Mouse (Mus musculus) T-cell, adult 2 months (primary cell): ENCODE data around the gene Rsl1d1.

Experiments used
- DNase-seq: peaks from one replicate; pipeline ENCODE4 v3.0.0; 2022; ENCODE audit warnings: low spot score

Rsl1d1 gene

DNA sequence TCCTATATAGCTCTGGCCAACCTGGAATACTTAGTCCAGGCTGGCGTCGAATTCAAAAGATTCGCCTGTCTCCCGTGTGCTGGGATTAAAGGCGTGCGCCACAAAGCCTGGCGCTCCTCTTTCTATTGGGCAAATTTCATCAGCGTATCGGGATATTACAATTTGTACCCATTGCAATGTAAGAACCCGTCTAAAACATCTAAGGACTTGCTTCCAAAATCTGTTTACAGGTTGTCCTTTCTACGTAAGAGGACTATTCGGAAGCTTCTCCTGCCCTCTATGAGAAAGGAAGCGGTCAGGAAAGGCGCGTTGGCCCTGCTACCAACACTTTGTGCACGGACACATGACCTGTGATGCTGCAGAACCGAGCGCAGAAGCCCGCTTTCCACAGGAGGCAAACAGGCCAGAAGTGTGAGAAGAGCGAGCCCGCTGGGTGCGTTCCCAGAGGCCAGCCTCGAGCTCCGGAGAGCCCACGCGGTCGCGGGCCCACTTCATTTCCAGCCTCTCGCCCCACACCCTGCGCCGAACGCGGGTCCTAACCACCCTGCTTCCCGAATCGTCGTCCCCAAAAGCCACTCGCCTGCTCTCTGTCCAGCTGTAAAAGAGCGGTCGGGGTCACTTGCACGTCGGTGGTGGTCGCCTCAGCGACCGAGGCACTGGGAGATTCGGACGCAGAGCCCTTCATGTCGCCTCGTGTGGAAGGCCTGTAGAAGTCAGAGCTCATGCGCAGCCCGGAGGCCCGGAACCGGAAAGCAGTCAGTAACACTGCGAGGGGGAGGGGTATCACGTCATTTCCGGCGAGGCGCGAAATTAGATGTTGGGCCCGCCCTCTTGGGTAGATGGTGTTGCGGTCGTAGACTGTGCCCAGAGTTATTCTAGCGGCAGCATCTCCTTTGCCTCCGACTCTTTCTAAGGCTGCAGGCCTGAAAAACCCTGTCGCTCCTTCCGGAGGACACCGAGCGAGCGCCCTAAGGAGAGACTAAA lies at the start of gene Rsl1d1:
TSS of gene Rsl1d1 (minus strand) at position 761 of the 984 bp plus-strand sequence.
- DNase-seq = peak; percentile 95

DNA sequence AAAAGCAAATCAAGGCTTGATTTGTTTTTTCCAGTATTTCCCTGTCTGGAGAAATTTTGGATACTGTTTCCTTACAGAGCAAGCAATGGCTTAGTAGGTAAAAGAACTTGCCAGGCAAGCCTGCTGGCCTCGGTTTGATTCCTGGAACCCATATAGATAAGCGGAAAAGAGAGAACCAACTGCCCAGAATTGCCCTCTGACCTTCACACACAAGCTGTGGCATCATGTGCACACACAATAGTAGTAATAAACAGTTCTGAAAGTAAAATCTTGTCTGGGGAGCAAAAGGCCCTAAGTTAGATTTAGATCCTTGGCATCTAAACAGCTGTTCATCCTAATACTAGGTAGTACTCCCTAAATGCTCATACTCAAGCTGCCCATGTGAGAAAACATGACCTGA lies 44.7 kb upstream of the Rsl1d1 start:
- no peak for DNase-seq

DNA sequence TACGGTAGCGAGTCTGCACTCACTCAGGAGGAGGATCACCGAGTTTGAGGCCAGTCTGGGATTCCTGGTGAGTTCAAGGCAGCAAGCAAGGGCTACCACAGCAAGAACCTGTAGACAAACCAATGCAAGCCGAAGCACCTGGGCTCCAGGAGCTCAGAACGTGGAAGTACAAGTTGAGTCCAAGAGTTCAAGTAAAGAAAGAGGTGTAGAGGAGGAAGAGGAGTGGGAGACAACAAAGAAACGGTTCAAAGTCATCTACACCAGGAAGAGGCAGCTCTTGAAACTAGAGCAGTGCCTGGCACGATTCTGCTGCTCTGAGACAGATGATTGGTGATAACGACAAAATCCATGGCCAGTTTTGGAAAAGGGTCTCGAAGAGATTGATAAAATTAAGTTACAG lies 42.6 kb upstream of the Rsl1d1 start:
- DNase-seq = no peak

DNA sequence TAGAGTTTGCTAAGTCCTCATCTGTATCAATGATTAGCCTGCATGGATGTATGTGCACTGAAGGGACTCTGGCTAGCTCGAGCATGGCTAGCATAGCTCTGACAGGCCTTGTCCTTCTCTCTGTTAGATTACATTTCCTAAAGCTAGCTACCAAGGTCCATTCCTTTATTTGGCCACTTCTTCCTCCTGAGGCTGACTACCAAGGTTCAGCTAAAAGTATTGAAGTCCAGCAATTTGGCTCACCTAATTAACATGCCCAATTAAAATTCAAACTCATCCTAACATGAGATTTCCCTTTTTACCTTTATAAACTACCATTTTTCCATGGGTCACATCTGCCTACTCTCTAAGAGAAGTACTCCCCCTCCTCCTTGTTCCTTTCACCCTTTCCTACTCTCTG lies 39.3 kb upstream of the Rsl1d1 start:
- DNase-seq = no peak

DNA sequence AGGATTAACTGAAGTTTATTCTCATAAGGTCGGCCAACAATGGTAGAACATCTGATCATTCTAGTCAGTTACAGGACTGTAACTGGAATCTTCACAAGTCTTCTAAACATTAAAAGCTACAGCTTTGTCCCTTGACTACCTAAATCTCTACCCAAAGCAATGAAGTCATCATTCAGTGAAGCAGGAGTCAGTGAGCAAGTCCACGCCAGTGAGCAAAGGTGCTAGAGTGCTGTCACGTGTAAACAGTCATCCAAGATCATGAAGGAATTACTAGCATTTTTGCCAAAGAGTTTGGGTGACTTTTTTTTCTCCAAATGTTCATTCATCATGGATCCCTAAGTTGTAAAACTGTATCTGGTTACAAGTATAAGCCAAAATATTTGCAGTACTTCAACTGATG lies 14.7 kb upstream of the Rsl1d1 start:
- DNase-seq = no peak

DNA sequence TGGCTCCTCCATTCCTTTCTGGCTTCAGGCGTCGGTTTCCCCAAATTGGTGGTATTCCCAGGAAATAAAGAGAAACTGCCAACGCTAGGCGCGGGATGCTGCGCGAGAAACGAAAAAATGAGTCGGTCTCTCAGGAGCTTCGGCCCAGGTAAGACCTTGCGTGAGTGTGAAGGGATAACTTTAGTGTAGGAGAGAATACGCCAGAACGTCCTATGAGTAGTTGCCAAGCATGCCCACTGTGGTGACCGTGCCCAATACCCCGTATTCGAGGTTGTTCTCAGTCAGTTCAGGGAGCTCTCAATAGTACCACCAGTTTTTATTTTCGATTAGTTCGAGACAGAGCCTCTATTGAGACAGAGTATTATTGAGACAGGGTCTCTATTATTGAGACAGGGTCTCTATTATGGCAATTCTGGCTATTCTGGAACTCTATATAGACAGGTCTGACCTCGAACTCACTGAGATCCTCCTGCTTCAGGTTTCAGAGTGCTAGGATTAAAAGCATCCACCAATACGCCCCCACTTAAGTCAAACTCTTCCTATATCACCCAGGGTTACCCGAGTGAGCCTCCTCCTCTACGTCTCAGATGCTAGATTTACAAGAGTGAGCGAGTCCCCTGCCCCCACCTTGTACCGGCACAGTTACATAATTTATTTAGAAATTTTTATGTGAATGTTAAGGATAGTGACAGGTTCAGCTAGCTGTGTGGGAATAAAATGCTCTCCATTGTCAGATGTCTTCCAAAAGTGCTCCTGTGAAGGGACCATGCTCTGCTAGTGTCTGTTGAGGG lies 664 bp upstream of the Rsl1d1 start:
- no peak for DNase-seq

DNA sequence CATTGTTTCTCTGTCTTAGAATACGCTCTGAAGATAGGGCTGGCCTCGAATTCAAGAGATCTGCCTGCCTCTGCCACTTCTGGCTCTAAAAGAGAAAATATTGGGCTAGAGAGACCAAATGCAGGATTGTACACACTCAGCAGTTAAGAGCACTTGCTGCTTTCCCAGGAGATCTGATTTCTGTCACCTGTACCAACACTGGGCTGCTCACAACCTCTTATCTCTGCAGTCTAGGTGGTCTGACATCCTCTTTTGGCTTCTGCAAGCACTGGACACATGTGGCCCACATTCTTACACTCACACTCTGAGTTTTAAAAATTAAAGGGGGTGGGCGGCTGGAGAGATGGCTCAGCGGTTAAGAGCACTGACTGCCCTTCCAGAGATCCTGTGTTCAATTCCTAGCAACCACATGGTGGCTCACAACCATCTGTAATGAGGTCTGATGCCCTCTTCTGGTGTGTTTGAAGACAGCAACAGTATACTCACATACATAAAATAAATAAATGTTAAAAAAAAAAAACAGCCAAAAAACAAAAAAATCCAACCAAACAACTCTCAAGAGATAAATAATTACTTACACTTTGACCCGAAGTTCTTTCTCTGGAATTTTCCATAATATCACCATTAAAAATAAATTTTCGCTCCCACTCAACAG lies 1.3 kb downstream of the Rsl1d1 start:
- DNase-seq = no peak

DNA sequence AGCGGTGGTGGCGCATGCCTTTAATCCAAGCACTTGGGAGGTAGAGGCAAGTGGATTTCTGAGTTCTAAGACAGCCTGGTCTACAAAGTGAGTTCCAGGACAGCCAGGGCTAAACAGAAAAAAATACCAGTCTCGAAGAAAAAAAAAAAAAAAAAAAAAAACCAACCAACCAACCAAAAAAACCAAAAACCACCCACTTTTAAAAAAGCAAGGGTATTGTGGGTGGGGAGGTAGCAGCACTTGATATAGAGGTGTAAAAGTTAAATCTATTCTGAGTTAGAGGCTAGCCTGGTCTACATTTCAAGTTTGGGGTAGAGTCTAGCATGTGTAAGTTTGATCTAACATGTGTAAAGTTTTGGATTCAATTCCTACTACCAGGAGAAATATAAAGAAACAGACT lies 2.9 kb downstream of the Rsl1d1 start:
- no peak for DNase-seq

DNA sequence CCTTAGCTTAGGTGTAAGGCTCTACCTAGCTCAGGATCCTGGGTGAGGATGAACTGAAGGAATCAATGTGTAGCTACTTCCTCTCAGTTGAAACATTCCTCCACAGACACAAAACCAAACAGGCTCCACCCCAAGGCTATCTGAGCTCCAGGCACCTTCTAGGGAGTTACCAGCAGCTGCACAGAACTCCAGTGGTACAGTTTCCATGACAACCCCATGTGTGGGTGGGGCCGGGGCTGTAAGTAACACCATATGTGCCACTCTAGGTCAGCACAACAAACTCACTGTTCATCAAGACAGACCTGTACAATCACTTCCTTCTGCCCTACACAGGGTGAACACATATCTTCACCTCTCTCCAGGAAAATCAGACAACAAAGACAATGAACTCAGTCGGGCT lies 4.7 kb downstream of the Rsl1d1 start:
- DNase-seq = no peak

DNA sequence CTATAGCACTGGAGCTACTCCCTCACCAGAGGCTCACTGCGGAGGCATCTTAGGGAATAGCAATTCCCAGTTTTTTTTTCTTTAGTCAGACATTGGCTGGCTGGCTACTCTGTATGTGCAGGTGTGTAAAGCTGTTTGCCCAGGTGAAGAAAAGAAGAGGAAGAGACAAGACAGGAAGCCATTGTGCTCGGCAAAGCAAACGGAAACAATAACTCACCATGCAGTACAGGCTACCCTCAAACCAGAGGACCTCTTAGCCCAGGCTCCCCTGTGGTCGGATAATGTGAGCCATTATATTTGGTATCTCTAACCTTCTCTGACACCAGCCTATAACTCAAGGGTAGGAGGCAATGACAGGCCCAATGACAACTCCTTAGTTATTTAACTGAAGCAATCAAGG lies 6.1 kb downstream of the Rsl1d1 start:
- no peak for DNase-seq

DNA sequence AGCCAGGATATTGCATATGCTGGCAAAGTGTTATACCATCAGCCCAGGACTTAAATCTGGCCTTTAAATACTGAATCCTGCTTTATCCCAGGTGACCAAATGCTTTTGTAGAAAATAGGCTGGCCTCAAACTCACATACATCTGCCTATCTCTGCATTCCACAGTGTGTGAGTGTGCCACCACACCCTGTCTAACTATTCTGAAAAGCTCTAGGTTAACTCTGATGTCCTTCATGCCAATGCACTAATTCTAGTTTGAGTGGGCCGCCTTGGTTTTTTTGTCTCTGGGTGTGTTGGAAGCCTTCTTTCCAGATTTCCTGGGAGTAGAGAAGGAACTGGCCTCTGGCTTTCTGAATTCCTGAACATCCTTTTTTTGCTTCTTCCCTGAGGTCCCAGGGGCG lies 9.9 kb downstream of the Rsl1d1 start:
- DNase-seq = no peak

DNA sequence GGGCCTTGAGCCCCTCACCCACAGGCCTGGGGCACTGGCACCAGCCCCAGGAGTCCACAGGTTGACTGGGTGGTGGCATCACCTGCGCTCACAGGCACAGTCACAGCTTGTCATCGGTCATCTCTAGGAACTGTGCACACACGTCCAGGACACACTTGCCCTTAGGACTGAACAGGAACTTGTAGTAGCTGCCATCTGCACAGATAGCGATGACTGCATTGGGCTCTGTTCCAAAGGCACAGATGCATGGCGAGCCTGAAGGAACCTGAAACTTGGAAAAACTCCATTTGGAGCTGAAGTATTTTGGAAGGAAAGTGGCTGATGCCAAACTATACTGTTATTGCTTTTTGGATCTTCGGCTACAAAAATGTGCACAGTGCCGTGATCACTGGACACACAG lies 13.0 kb downstream of the Rsl1d1 start:
- no peak for DNase-seq

DNA sequence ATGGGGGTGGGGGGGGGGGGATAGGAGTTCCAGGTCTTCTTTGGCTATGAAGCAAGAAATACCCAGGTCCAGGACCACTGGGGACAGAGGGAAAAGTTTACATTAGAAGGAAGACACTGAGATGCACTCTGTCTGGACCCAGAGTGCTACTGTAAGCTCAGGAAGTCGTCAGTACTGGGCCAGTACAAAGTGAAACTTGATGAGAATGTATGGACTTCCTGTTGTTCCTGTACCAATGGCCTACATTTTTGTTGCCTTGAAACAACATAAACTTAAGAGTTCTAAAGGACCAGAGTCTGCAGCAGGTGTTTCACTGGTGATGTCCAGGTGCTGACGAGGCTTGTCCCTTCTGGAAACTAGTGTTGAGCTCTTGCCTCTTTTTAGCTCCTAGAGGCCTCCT lies 25.7 kb downstream of the Rsl1d1 start:
- no peak for DNase-seq

DNA sequence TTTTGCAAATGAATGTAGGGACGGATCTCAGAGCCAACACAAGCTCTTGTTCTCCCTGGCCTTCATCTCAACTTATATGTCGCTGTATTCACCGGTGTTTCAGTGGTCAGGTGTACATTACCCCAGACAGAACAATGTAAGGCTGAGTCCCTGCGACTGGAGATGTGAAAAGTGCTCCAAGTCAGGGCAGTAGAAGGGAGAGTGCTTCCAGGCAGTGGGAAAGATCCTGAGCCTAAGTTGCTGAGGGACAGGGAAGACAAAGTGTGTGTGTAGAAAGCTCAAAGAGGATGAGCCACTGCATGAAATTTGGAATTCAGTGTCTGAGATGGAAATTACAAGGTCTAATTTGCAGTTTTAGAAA lies 26.3 kb downstream of the Rsl1d1 start:
- DNase-seq = no peak

DNA sequence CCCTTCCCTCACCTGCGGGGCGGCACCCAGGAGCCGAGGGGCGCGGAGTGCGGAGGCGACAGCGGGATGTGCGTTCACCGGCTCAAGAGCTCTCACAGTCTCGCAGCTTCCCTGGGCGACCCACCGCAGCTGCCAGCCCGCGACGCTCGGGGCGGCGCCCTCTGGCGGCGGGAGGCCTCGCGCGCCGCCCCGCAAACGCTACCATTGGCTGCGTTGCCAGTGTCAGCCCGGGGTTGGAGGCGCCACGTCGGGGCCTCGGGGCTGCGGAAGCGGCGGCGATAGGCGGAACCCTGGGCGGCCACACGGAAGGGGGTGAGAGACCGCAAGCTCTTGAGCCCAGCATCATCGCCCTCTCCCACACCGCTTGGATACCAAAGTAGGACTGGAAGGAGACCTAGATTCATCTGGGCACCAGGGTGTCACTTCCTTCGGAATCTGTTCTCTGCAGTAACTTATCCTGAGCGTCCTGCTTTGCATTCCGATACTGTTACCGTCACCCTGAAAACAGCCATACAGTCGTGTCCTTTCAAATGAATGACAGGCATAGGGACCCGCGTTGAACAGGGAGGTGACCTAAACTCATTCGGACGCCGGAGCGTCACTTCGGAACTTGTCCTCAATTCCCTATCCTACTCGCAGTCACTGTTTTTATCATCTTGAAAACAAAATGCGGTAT lies 26.8 kb downstream of the Rsl1d1 start, which contains the start of gene Zc3h7a:
TSS of gene Zc3h7a (minus strand) at position 186 of the 676 bp plus-strand sequence.
- peak; percentile 93 for DNase-seq

DNA sequence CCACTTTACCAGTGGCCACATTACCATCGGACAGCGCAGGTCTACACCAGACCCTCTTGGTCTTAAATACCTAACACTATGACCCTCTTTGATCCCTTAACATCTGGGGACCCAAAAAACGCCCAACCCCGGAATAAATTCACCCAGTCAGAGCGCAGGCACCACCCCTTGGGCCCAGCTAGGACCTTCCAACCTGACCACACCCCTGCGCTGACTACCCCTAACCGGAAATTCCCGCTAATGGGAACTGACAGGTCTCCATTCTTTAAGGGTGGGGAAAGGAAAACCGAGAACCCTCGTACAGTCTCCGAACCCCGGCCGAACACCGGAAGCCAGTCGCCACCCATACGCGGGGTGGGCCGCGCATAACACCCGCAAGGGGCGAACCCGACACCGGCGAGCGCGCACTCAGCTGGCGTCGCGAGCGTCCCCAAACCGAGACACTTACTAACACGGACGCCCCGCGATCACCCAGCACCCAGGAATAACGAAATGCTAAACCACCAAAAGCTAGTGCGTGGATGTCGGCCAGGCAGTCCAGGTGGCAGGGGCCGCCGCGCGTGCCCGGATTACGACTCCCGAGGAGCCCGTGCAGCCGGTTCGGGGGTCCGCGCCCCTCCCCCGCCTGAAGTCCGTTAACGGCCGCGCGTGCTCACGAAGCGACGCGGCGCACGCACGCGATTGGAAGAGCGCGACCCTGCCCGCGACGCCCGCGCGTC lies 27.5 kb downstream of the Rsl1d1 start:
- peak; percentile 50 for DNase-seq

DNA sequence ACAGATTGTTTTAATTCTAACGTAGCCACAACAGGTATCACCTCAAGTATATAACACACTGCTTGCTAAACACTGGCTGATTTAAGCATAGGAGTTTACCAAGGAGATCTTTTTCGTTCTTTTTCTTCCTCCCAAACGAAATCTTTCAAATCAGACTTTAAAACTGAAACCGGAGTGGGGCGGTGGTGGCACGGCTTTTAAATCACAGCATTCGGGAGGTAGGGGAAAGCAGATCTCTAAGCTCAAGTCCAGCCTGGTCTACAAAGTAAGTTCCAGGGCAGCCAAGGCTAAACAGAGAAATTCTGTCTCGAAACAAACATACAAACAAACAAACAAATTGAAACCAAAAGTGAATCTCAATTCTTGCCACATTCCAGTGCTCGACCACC lies 28.0 kb downstream of the Rsl1d1 start:
- peak; percentile 10 for DNase-seq

DNA sequence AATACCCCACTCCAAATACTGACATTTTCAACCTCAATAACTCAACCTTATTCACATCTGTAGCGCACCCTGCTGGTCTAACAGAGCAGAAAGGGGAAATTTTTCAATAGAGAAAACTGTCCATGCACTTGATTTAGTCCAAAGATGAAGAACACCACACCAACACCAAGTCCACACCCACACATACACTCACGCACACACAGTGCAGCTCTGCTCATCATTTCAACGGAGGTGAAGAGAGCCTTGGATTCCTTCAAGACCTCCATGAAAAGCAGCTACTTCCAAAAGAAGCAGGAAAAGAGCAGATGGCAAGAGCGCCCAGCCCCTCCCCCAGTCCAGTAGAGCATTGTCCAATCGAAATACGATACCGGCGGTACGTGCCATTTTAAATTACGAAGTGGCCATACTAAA lies 28.5 kb downstream of the Rsl1d1 start:
- peak; percentile 69 for DNase-seq

DNA sequence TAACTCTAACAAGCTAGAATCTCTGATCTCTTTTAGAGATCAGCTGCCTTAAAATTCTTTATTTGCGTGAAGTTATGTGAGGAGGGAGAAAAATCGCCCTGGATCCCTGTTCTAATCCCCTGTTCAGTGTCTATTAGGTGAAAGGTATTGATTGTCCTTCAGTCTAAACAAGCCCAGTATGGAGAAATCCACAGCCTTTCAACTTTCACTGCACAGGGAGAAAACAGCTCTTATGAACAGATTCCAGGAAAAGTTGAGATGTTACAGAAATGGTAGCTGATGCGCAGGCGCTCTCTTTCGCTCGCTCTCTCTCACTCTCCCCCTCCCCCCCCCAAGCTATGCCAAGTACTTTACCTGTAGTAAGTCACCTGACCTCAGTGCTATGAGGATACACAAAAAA lies 31.5 kb downstream of the Rsl1d1 start:
- no peak for DNase-seq

DNA sequence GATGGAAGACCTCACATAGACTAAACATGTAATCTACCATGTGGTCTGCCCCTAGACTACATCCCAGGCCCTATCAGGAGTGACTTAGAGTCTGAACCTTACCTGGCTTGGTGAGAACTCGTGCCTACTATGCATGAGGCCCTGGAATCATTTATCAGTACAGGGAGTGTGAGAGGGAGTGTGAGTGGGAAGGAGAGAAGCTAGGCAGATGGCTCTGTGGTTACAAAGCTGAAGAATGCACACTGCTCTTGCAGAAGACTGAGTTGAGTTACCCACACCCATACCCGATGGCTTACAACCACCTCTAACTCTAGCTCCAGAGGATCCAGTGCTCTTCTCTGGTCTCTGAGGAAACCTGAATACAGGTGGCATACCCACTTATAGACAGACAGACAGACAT lies 36.7 kb downstream of the Rsl1d1 start:
- DNase-seq = no peak

DNA sequence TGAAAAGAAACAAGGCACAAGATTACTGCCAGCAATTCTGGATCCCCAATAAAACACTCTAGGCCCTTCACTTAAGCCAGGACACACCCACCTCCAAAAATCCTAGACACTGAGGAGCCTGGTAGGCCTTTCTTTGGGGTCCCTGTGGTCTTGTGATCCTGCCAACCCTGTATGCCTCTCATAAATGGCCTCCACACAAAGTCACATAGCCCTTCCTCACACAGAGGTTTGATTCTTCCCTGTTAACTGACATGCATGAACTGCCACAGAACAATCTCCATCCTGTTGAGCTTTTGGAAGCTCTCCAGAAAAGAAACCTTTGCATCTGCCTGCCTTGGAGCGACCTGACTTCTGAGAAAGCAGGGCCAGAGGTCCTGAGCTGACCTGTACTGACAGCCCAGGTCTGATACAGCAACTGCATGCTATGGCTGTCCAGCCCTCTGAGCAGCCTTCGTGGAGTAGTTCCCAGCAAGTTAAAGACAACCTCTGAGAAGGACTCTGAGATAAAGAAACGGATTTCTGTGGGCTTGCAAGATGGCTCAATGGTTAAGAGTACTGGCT lies 38.4 kb downstream of the Rsl1d1 start:
- DNase-seq = no peak
